In the genomic region with DNA sequence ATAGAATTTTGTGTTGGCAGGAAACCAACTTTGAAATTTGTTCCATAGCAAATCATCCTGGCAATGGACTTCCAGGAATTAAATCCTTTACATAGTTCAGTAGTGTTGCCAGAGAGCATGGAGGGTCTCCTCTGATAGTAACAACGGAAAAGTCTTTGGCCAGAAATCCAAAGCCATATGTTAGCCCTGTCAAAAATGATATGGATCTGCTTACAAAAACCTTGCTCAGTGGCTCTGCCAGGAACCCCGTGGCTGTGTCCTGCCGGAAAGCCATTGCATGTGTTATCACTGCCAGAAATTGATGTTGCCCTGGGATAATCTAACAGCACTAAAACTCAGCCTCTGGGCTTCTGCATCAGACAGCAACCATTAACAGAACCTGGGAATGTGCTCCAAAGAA, we compare ENCODE assay signal across 21 mouse cellular contexts.
DNase-seq lines count a peak whose midpoint lies in the region; ATAC-seq and TF ChIP-seq lines count a peak whose summit lies in the region.
"Had no signal": no experiment of that assay in that cellular context is flagged by ENCODE, and none has a peak within 500 bp of the region (broad histone marks: within the 10 kb centered on the region; RNA-seq: fewer than 3 reads in every experiment).

No protein-coding gene starts in this region.

- no peak overlapping the region for H3K4me3 ChIP-seq in hindbrain, postnatal 0 days (ENCODE audit: low read length)
- H3K4me3 ChIP-seq in hindbrain, embryonic 10.5 days = no peak overlapping the region
- H3K4me3 ChIP-seq: gastrocnemius, adult 2 months; heart, embryonic 13.5 days; liver, embryonic 12.5 days; neural tube, embryonic 13.5 days; stomach, embryonic 15.5 days had no signal

- no peaks in the 10 kb centered on the region for H3K4me1 ChIP-seq in hindbrain, postnatal 0 days (ENCODE audit: insufficient read depth, low read length)
- no peaks in the 10 kb centered on the region for H3K4me1 ChIP-seq in hindbrain, embryonic 10.5 days (replicated peaks)
- H3K4me1 ChIP-seq: liver, embryonic 12.5 days; neural tube, embryonic 13.5 days; stomach, embryonic 15.5 days had no signal

- WGBS in hindbrain, postnatal 0 days = 45% methylated on average over 3 of the region's 3 CpGs
- WGBS in hindbrain, embryonic 10.5 days = 86% methylated on average over 3 of the region's 3 CpGs

- H3K9ac ChIP-seq in hindbrain, postnatal 0 days (replicated peaks; ENCODE audit: low read length) = no peak overlapping the region
- H3K9ac ChIP-seq: heart, embryonic 13.5 days; liver, embryonic 12.5 days; neural tube, embryonic 13.5 days; stomach, embryonic 15.5 days had no signal

- DNase-seq in hindbrain, postnatal 0 days (ENCODE audit: low spot score) = peak; percentile 79
- DNase-seq in hindbrain, embryonic 10.5 days (ENCODE audit: low spot score) = no peak
- peak; percentile 1 for DNase-seq in retina, postnatal 1 day
- no peak for DNase-seq in retina, embryonic 14.5 days (ENCODE audit: low spot score)
- DNase-seq in cerebellum, adult 8-10 months = peak; percentile 14
- no peak for DNase-seq in spleen, postnatal 4 days (ENCODE audit: low spot score in 2 of 2)
- DNase-seq in ovary, postnatal 36 days (ENCODE audit: low spot score) = no peak
- DNase-seq in thymus, postnatal 4 days = no peak
- DNase-seq: embryo, embryonic 11 days; gastrocnemius, adult 2 months; heart, adult 11 months; kidney, adult 9 months; kidney, postnatal 36 days; right cerebral cortex, postnatal 14 days; spleen, adult 18-20 months had no signal

- ATAC-seq in hindbrain, postnatal 0 days = peak; percentile 80
- ATAC-seq: liver, embryonic 12.5 days had no signal

- H3K9me3 ChIP-seq in hindbrain, postnatal 0 days (ENCODE audit: low read length) = no peaks in the 10 kb centered on the region
- H3K9me3 ChIP-seq in hindbrain, embryonic 10.5 days = no peaks in the 10 kb centered on the region
- H3K9me3 ChIP-seq: heart, embryonic 13.5 days; liver, embryonic 12.5 days; neural tube, embryonic 13.5 days; stomach, embryonic 15.5 days had no signal

- H3K27ac ChIP-seq in hindbrain, postnatal 0 days = no peak overlapping the region
- H3K27ac ChIP-seq in hindbrain, embryonic 10.5 days = no peak overlapping the region
- H3K27ac ChIP-seq: gastrocnemius, adult 2 months; heart, embryonic 13.5 days; liver, embryonic 12.5 days; macrophage; neural tube, embryonic 13.5 days; stomach, embryonic 15.5 days had no signal

- H3K27me3 ChIP-seq in hindbrain, postnatal 0 days (ENCODE audit: insufficient read depth, low read length) = no peaks in the 10 kb centered on the region
- H3K27me3 ChIP-seq in hindbrain, embryonic 10.5 days (ENCODE audit: insufficient read depth, poor library complexity, severe bottlenecking) = no peaks in the 10 kb centered on the region
- H3K27me3 ChIP-seq: heart, embryonic 13.5 days; liver, embryonic 12.5 days; neural tube, embryonic 13.5 days; stomach, embryonic 15.5 days had no signal

- no peak overlapping the region for H3K4me2 ChIP-seq in hindbrain, postnatal 0 days (ENCODE audit: low read depth, low read length)
- H3K4me2 ChIP-seq: heart, embryonic 13.5 days; liver, embryonic 12.5 days; midbrain, embryonic 11.5 days; neural tube, embryonic 13.5 days; stomach, embryonic 15.5 days had no signal

- no peaks in the 10 kb centered on the region for H3K36me3 ChIP-seq in hindbrain, postnatal 0 days (ENCODE audit: insufficient read depth, low read length)
- H3K36me3 ChIP-seq in hindbrain, embryonic 10.5 days = no peaks in the 10 kb centered on the region
- H3K36me3 ChIP-seq: heart, embryonic 13.5 days; liver, embryonic 12.5 days; neural tube, embryonic 13.5 days; stomach, embryonic 15.5 days had no signal

- TF ChIP-seq CTCF in hindbrain, postnatal 0 days (IDR thresholded peaks at IDR 0.05; ENCODE audit: low read depth) = no peak

Comparison
In these comparisons a context has a peak if more than half of its experiments do, and no peak if none do; other contexts are left out.
1. DNase-seq: peak in hindbrain, postnatal 0 days (single experiment), retina, postnatal 1 day (single experiment) and cerebellum, adult 8-10 months (single experiment); none in hindbrain, embryonic 10.5 days (single experiment), retina, embryonic 14.5 days (single experiment), spleen, postnatal 4 days (0 of 2), ovary, postnatal 36 days (single experiment) and thymus, postnatal 4 days (single experiment).